Mouse (Mus musculus) kidney, adult 2 months (tissue): Measurements from ENCODE around the gene Cpped1. TPM values are rescaled to one million over a fixed set of nuclear protein-coding genes. Genes with fewer than 3 reads are reported as not detected.
A peak's percentile ranks its signal among the peaks of the same experiment; 100 is the strongest.

ENCODE experiments used
- DNase-seq: peaks from one replicate; pipeline ENCODE4 v3.0.0; 2021
- H3K27ac ChIP-seq: fragments of 200-500 bp; 2 replicates; pipeline ENCODE4 v1.5.1; 2012; ENCODE audit warnings: low read depth, low read length, control low read depth, inconsistent platforms; ENCODE audit not compliant: insufficient read depth
- H3K27me3 ChIP-seq: fragments of 200-500 bp; replicated peaks from 2 replicates; pipeline ENCODE4 v1.6.1; 2012; ENCODE audit warnings: mild to moderate bottlenecking, moderate library complexity, low read length, inconsistent platforms; ENCODE audit not compliant: control insufficient read depth, insufficient read depth
- H3K36me3 ChIP-seq: fragments of 200-500 bp; 2 replicates; pipeline ENCODE4 v1.6.1; 2012; ENCODE audit warnings: mild to moderate bottlenecking, moderate library complexity, low read length, inconsistent platforms; ENCODE audit not compliant: control insufficient read depth, insufficient read depth
- H3K4me1 ChIP-seq: fragments of 200-500 bp; 2 replicates; pipeline ENCODE4 v1.6.1; 2011; ENCODE audit warnings: low read length; ENCODE audit not compliant: control insufficient read depth, insufficient read depth
- H3K4me3 ChIP-seq: fragments of 200-500 bp; 2 replicates; pipeline ENCODE4 v1.5.1; 2011; ENCODE audit warnings: mild to moderate bottlenecking, low read depth, low read length, control low read depth; ENCODE audit not compliant: insufficient read depth
- CTCF ChIP-seq: fragments of 200-500 bp; conservative IDR thresholded peaks from 2 replicates; pipeline ENCODE4 v1.5.1; 2011; ENCODE audit warnings: low read depth, mild to moderate bottlenecking, control low read depth, low read length, moderate library complexity, mixed read lengths; ENCODE audit not compliant: insufficient read depth, insufficient read length
- POLR2A ChIP-seq: fragments of 200-500 bp; IDR thresholded peaks from one replicate; pipeline ENCODE4 v1.6.1; 2011; ENCODE audit warnings: low read depth, low read length, control low read depth
- WGBS: fragments of 180-500 bp; shearing (Covaris S2); methylation state at CpG from one replicate; pipeline ENCODE4 v1.1.7; 2018; 5-methylcytosine and 5-hydroxymethylcytosine counted together
- polyA plus RNA-seq: library from polyadenylated mRNA; depleted of rRNA; stranded (reverse); fragments of >200 nt; gene quantifications from 2 replicates; pipeline ENCODE4 v1.2.3, GENCODE M21; 2012

Gene Cpped1
- polyA plus RNA-seq, 1 experiment = 39.9 TPM

DNA sequence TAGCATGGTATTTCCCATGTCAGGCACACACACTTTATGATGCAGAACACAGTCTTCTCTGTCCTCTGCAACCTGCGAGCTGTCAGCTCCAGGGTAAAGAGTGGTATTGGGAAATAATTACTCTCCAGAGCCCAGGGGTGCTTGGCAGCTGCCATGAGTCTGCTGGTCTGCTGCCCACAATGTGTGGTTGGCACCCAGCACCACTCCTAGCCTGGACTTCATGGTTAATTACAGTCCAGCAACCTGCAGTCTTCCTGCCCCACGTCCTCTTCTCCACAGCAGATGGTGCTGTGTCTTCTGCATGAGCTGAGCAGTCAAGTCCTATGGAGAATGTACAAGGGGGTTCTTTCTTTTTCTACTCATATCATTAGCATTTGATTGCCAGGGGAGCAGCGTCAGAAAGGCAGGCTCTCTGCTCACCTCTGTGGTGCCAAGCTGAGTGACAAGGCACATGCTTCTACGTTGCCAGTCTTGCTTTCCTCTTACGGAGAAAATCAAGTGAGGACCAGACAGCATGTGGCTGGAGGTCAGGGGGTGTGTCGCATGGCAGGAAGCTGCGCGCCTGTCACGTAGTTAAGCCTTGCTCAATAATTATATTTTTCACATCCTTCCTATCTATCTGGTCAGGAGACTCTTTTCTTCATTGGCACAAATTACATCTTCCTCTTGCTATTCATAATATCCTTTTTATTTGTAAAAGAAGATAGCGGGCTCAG lies 94.2 kb downstream of the Cpped1 start:
- DNase-seq = peak; percentile 57
- TF ChIP-seq CTCF (0 out of 2 replicates have a peak, but pooled peaks have one; percentile 22), POLR2A (no peak)
- no peak overlapping the region for H3K4me3 ChIP-seq
- H3K4me1 ChIP-seq = no peaks in the 10 kb centered on the region
- no peaks in the 10 kb centered on the region for H3K36me3 ChIP-seq
- H3K27ac ChIP-seq = no peak overlapping the region
- no peaks in the 10 kb centered on the region for H3K27me3 ChIP-seq
- WGBS = 60% methylated on average over 10 of the region's 10 CpGs

DNA sequence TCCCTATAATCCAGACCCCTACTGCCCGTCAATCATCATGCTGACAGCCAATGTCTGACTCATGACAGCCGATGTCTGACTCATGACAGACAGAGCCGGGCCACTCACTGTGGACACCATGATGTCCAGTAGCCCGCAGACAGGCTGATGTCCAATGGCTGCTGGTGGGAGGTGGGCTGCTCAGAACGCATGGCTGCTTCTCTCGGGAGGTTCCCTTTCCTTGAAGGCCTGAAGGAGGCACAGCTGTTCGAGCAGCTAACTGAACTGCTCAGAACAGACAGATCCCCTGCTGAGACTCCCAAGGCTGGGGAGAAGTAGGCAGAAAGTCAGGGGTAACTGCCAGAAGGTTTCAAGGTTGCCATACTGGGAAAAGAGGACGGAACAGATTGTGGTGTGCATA lies 97.1 kb downstream of the Cpped1 start:
- 60% methylated on average over 8 of the region's 8 CpGs for WGBS
- no peaks in the 10 kb centered on the region for H3K36me3 ChIP-seq
- no peaks in the 10 kb centered on the region for H3K4me1 ChIP-seq
- no peak for DNase-seq
- no peaks in the 10 kb centered on the region for H3K27me3 ChIP-seq
- H3K4me3 ChIP-seq = no peak overlapping the region
- no peak for TF ChIP-seq POLR2A
- no peak for TF ChIP-seq CTCF
- no peak overlapping the region for H3K27ac ChIP-seq

DNA sequence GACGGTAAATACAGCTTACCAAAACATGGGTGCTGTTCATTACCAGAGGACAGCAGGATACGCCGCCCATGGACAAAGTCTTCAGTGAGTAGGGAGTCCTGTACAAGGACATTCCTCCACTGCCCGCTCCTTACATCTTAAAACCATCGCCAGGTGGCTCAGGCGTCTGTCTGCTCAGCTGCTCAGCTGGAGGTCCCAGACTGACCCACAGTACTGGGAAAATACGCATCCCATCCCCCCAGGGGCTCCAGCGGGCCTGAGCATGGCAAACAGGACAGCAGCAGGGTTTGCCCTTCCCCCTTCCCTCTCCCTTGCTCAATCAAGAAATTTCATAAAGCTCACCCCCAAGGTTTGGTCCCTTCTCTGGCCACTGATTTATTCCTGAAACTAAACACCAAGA lies 99.6 kb downstream of the Cpped1 start:
- Histone ChIP-seq H3K4me3 (no peak overlapping the region), H3K27ac (no peak overlapping the region), H3K27me3 (no peaks in the 10 kb centered on the region), H3K4me1 (no peaks in the 10 kb centered on the region), H3K36me3 (peaks cover 2% of the 10 kb centered on the region; the same call in 1 of the 2 replicates)
- no peak for DNase-seq
- TF ChIP-seq POLR2A (no peak), CTCF (no peak)
- WGBS = 73% methylated on average over 8 of the region's 8 CpGs

DNA sequence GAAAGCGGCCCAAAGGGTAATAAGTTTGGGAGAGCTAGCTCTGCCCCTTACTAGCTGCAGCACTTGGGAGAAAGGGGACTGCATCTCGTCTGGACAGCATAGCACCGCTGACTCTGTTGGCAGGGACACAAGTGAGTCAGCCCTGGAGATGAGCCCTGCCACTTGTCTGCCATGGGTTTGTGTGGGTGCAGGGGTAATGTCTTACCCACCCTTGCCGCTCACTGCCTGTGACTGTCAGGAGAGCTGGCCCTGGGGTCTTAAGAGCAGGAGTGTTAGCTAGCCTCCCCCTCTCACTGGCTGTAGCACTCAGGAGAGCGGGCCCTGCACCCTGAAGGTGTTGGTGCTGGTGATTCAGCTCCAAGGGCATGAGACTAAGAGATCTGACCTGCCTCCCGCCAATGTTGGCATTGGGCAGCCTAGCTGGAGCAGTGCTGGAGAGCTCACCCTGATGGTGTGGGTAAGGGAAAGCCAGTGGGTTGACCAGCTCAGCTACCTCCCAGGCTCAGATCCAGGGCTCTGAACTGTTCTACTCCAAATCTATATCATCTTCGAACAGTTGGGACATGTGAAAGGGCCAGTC lies 107.2 kb downstream of the Cpped1 start:
- Histone ChIP-seq H3K27ac (no peak overlapping the region), H3K27me3 (no peaks in the 10 kb centered on the region), H3K4me1 (no peaks in the 10 kb centered on the region), H3K4me3 (no peak overlapping the region), H3K36me3 (peaks cover 4% of the 10 kb centered on the region)
- 92% methylated on average over 7 of the region's 7 CpGs for WGBS
- no peak for TF ChIP-seq CTCF
- TF ChIP-seq POLR2A = no peak
- no peak for DNase-seq

DNA sequence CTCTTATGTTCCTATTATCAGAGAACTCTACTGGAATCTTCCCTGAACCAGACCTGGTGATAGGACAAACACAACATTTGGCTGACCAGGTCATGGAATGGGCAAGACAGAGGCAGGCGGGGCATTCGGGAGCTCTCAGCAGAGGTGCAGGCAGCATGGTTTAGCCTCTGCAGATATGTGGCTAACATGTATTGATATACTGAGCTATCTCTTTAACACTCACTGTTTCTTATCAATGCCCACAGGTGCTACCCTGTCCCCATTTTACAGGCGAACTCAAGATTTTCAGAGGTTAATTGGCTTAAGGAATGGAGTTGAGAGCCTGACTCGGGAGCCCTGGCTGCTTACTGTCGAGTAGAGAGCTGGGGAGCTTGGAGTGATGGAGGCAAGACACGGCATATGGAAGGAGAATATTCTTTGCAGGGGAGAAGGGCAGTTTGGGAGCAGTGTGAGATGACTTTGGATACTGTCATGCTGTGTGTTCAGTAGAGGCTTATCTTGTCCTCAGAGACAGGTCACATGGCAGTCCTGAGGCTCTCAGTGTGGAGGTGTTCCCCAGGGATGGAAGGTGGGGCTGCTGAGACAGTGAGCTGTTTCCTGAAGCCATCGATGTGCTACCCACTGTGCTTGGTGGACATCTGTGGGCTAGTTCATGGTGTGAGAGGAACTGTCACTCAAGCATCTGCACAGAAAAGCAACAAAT lies 113.3 kb downstream of the Cpped1 start:
- no peaks in the 10 kb centered on the region for H3K36me3 ChIP-seq
- no peak overlapping the region for H3K4me3 ChIP-seq
- no peaks in the 10 kb centered on the region for H3K27me3 ChIP-seq
- WGBS = 86% methylated on average over 7 of the region's 7 CpGs
- H3K27ac ChIP-seq = no peak overlapping the region
- TF ChIP-seq POLR2A = no peak
- TF ChIP-seq CTCF = no peak
- DNase-seq = no peak
- H3K4me1 ChIP-seq = no peaks in the 10 kb centered on the region

DNA sequence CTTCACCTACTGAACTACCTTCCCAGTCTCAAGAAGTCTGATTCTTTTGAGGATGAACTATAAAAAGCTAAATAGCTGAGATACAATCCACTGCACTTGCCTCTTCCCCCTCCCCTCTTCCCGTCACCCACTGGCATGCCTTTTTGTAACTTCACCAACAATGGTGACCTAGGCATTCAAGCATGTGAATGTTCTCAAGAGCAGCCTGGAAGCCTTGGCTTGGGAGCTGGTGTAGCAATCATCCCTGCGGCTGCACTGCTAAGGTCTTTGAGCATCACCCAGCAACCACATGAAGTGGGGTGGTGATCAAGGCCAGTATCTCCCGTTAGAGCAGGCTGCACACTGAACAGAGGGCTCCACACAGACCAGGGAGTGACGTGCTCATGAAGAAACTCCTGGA lies 114.6 kb downstream of the Cpped1 start:
- no peak overlapping the region for H3K27ac ChIP-seq
- no peak for DNase-seq
- H3K27me3 ChIP-seq = no peaks in the 10 kb centered on the region
- no peaks in the 10 kb centered on the region for H3K36me3 ChIP-seq
- H3K4me3 ChIP-seq = no peak overlapping the region
- 74% methylated on average over 4 of the region's 4 CpGs for WGBS
- TF ChIP-seq POLR2A (no peak), CTCF (no peak)
- no peaks in the 10 kb centered on the region for H3K4me1 ChIP-seq

DNA sequence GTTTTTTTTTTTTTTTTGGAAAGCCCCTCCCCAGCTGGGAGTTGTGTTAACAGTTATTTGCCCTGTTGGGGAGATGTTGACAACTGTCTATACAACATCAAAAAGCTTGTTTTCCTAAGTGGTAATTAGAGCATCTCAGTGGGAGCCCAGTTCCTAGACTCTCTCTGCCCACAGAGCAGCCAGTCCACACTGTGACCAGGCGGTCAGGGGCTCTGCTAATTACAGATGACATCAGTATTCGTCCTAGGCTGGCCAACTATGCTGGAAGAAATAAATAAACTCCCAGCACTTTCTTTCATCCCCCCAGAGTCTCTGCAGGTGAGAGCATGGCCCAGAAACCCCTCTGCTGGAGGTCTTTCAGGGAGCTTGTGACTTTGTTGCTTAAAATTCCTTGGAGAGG lies 115.9 kb downstream of the Cpped1 start:
- Histone ChIP-seq H3K36me3 (no peaks in the 10 kb centered on the region), H3K4me3 (no peak overlapping the region), H3K4me1 (no peaks in the 10 kb centered on the region), H3K27ac (no peak overlapping the region), H3K27me3 (no peaks in the 10 kb centered on the region)
- no peak for TF ChIP-seq POLR2A
- TF ChIP-seq CTCF = no peak
- 47% methylated on average over 2 of the region's 2 CpGs for WGBS
- no peak for DNase-seq
